Mouse (Mus musculus): ENCODE results near the gene Fer.

The Fer gene

GRCm38 (mm10) chr17:64167731-64168130 is 304.9 kb downstream of the Fer start:
- DNase-seq: no peak

GRCm38 (mm10) chr17:64170019-64170418 is 307.2 kb downstream of the Fer start:
- no peak for DNase-seq

- no peak for DNase-seq
Observed at GRCm38 (mm10) chr17:64172474-64172873, 309.6 kb downstream of the Fer start.

GRCm38 (mm10) chr17:64180546-64180945 is 317.7 kb downstream of the Fer start:
- DNase-seq: no peak

GRCm38 (mm10) chr17:64181291-64181690 is 318.4 kb downstream of the Fer start:
- DNase-seq: no peak

GRCm38 (mm10) chr17:64182599-64182998 is 319.7 kb downstream of the Fer start:
- DNase-seq: no peak

- no peak for DNase-seq
Observed at GRCm38 (mm10) chr17:64183196-64183595, 320.3 kb downstream of the Fer start.

Measured in cerebellum, adult 11-12 months (tissue).